Mouse (Mus musculus): ENCODE data around the gene Slc37a1.

DNA sequence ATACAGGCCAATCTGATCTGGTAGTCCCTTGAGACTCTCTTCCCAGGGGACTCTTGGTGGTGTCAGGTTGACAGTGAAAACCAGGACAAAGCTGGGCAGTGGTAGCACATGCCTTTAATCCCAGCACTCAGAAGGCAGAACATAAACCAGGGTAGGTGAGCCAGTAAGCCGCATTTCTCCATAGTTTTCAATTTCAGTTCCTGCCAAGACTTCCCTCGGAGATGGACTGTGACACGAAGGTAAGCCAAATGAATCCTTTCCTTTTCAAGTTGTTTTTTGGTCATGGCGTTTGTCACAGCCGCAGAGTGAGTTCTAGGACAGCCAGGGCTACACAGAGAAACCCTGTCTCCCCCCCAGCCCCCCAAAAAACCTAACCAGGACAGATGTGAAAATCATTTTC is 105.4 kb downstream of the Slc37a1 start:
- TF ChIP-seq POLR2A (IDR thresholded peaks at IDR 0.05; ENCODE audit: borderline replicate concordance, control insufficient read depth, low read depth, low read length), result no peak
- TF ChIP-seq CTCF (IDR thresholded peaks at IDR 0.05; ENCODE audit: control insufficient read depth, insufficient read depth, low read length), result no peak

All from bone marrow, adult 2 months (tissue).